Mouse (Mus musculus): ENCODE data around the gene Trim62. TPM values are rescaled to one million over a fixed set of nuclear protein-coding genes. Genes with fewer than 3 reads are reported as not detected.

The Trim62 gene
- polyA plus RNA-seq, 1 experiment: 0.53 TPM

DNA sequence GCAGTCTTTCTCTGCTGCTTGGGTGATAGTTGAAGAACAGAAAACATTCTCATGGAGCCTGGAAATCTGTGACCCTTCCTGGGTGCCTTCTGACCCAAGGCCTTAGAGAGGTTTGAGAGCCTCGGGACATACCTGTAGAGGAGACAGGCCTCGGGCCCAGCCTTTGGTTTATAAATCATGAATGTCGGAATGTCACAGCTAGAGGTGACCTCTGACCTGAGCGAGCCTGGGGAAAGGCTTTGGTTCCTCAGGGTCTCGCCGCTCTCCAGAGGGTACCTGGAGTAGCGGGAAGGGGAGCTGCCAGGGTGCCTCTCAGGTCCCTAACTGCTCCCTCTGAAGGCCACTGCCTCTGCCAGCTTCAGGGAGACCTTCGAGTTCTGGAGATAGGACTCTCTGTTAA, 21.9 kb downstream of the Trim62 start:
- peaks cover 7% of the 10 kb centered on the region; the same call in 1 of the 2 replicates for H3K4me1 ChIP-seq
- no peak overlapping the region for H3K4me3 ChIP-seq (replicated peaks)
- no peaks in the 10 kb centered on the region for H3K36me3 ChIP-seq (replicated peaks; ENCODE audit: low read length)
- peaks cover 60% of the 10 kb centered on the region for H3K27me3 ChIP-seq (replicated peaks)
- H3K9me3 ChIP-seq: no peaks in the 10 kb centered on the region
- TF ChIP-seq GATA1 (IDR thresholded peaks at IDR 0.05; ENCODE audit: borderline replicate concordance, low read length) (no peak), FLI1 (IDR thresholded peaks at IDR 0.05; ENCODE audit: low read length) (no peak)

DNA sequence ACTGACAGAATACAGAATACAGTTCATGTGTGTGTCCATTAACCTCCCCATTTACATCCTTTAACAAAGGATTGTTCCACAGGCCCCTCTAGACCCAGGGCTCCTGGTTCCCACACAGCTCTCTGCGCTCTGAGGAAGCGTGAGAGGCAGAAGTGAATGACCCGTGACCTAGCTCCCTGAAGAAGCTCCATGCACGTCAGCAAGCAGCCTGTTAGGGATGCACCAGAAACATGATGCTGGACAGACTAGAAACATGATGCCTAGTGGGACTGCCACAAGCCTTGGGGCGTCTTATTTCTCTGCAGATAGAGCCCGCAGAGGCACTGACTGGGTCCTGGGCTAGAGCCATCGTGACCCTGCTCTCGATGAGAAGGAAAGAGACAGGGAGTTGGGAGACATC, 23.4 kb downstream of the Trim62 start:
- Histone ChIP-seq H3K4me1 (peaks cover 7% of the 10 kb centered on the region; the same call in 1 of the 2 replicates), H3K4me3 (replicated peaks) (no peak overlapping the region), H3K9me3 (no peaks in the 10 kb centered on the region), H3K27me3 (replicated peaks) (peaks cover 67% of the 10 kb centered on the region), H3K36me3 (replicated peaks; ENCODE audit: low read length) (no peaks in the 10 kb centered on the region)
- TF ChIP-seq FLI1 (IDR thresholded peaks at IDR 0.05; ENCODE audit: low read length) (no peak), GATA1 (IDR thresholded peaks at IDR 0.05; ENCODE audit: borderline replicate concordance, low read length) (no peak)

DNA sequence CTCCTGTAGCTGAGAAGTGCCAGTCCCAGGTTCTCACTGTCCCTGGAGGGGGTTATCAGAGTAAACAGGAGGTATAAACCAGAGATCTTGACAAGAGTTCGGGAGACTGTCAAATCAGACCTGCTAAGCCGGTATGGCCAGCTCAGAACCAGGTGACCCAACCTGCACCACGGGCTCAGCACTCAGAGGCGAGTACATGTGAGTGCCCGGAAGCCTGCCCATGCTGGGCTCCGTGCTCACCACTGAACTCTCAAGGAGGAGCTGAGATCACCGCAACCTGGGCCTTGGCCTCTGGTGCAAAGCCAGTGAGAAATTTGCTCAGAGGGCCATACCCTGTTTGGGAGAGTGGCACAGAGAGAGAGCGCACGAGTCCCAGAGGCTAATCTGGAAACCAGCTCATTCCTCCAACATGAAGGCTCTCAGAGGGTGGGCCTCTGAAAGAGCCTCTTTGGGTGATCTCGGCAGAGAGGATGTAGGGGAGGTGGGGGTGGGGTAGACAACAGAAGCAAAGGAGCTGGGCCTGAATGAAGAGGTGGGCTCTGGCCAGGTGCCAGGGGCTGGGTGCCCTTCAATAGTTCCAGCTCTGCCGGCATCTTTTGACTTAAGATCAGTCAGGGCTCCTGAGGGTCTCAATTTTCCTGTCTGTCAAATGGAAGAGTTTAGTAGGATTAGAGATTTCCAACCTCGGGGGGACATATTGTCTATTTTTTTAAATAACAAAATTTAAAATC, 24.0 kb downstream of the Trim62 start:
- TF ChIP-seq FLI1 (IDR thresholded peaks at IDR 0.05; ENCODE audit: low read length): no peak
- Histone ChIP-seq H3K4me3 (replicated peaks) (no peak overlapping the region), H3K4me1 (peaks cover 7% of the 10 kb centered on the region; the same call in 1 of the 2 replicates), H3K36me3 (replicated peaks; ENCODE audit: low read length) (no peaks in the 10 kb centered on the region), H3K9me3 (no peaks in the 10 kb centered on the region), H3K27me3 (replicated peaks) (peaks cover 69% of the 10 kb centered on the region)

DNA sequence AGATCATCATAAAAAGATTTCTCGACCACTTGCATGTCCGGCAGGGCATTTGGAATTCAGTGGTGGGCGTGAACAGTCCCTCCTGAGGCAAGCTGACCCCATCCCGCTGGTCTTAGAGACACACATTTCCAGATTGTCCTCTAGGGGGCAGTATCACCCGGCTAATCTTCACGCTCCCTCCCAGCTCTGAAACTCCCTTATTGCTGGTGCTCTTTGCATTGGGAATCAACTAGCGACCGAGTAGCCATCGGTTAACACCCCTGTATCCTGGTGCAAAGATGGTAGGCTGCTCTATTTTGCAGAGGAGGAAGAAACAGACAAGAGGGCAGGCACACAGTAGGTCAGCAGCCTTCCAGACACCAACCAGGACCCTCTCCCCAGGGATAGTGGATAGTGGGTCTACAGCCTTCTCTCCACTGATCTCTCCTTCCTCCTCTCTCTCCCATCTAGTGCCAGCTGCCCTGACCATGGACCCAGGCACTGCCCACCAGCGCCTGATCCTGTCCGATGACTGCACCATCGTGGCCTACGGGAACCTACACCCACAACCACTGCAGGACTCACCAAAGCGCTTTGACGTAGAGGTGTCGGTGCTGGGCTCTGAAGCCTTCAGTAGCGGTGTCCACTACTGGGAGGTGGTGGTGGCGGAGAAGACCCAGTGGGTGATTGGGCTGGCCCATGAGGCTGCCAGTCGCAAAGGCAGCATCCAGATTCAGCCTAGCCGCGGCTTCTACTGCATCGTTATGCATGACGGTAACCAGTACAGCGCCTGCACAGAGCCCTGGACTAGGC, 25.4 kb downstream of the Trim62 start:
- Histone ChIP-seq H3K9me3 (no peaks in the 10 kb centered on the region), H3K36me3 (replicated peaks; ENCODE audit: low read length) (no peaks in the 10 kb centered on the region), H3K4me1 (peaks cover 7% of the 10 kb centered on the region; the same call in 1 of the 2 replicates), H3K27me3 (replicated peaks) (peaks cover 60% of the 10 kb centered on the region), H3K4me3 (replicated peaks) (no peak overlapping the region)
- TF ChIP-seq FLI1 (IDR thresholded peaks at IDR 0.05; ENCODE audit: low read length): no peak
- no peak for TF ChIP-seq GATA1 (IDR thresholded peaks at IDR 0.05; ENCODE audit: borderline replicate concordance, low read length)

DNA sequence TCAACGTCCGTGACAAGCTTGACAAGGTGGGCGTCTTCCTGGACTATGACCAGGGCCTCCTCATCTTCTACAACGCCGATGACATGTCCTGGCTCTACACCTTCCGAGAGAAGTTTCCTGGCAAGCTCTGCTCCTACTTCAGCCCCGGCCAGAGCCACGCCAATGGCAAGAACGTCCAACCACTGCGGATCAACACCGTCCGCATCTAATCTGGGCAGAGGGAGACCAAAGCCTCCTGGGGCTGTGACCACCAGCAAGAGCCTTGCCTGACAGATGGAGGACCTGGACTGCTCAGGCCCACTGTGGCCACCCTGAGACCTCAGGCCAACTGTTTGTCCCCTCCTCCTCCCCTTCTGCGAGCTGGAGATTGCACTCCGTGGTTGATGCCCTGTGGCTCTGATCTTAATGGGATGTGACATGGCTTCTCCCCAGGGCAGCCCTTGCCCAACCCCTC, 26.0 kb downstream of the Trim62 start:
- Histone ChIP-seq H3K27me3 (replicated peaks) (peaks cover 54% of the 10 kb centered on the region), H3K4me3 (replicated peaks) (no peak overlapping the region), H3K36me3 (replicated peaks; ENCODE audit: low read length) (no peaks in the 10 kb centered on the region), H3K9me3 (no peaks in the 10 kb centered on the region), H3K4me1 (peaks cover 7% of the 10 kb centered on the region; the same call in 1 of the 2 replicates)
- TF ChIP-seq FLI1 (IDR thresholded peaks at IDR 0.05; ENCODE audit: low read length): no peak
- no peak for TF ChIP-seq GATA1 (IDR thresholded peaks at IDR 0.05; ENCODE audit: borderline replicate concordance, low read length)

DNA sequence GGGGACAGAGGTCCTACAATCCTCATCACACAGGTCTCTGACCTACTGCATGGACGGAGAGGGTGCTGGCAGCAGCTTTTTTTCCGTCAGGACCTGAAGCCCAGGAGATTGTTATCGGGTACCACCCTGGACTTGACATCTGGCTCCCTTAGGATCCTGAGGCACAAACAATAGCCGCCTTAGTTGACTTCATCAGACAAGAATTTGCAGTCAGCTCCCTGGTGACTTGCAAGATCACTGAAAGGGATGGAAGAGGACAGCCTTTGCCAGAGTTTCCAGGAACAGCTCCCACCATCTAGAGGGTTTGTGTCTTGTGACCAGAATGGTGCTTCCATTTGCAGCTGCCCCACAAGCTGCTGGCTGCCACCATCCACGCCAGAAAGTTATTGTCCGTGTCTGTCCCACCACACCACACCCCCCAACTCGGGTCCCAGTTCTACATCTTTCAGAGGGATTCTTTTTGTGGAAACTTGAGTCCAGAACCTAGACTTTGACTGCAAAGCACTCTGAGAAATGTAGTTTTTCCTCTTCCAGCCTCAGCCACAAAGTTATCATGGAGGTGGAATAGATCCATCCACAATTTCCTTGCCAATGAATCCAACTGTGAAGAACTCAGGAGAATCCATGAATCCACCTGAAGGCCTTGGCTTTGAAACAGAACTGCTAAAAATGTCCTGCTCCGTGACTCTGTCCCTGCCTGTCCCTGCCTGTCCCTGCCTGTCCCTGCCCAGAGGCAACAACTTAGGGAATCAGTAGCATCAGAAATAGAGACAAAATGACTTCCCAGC, 27.1 kb downstream of the Trim62 start:
- H3K4me1 ChIP-seq: peaks cover 7% of the 10 kb centered on the region; the same call in 1 of the 2 replicates
- H3K27me3 ChIP-seq (replicated peaks): peaks cover 52% of the 10 kb centered on the region
- H3K36me3 ChIP-seq (replicated peaks; ENCODE audit: low read length): no peaks in the 10 kb centered on the region
- no peaks in the 10 kb centered on the region for H3K9me3 ChIP-seq
- no peak overlapping the region for H3K4me3 ChIP-seq (replicated peaks)
- TF ChIP-seq GATA1 (IDR thresholded peaks at IDR 0.05; ENCODE audit: borderline replicate concordance, low read length) (no peak), FLI1 (IDR thresholded peaks at IDR 0.05; ENCODE audit: low read length) (no peak)

DNA sequence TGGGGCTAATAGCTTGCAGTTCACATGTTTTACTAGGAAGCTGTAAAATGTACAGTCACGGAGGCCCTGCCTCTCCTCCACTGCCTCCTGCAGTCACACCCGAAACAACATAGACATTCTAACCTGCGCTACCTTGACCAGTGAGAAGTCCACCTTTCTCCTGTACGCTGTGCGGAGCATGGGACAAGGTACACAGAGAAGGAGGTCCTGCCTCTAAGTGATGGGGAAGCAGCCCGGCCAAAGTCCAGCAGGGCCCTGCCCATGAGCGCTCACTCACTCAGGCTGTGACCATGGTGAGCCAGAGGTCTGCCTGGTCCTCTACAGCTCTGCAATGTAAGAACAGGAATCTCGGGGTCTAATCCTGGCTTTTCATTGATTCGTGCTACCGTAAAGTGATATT, 28.7 kb downstream of the Trim62 start:
- TF ChIP-seq FLI1 (IDR thresholded peaks at IDR 0.05; ENCODE audit: low read length) (no peak), GATA1 (IDR thresholded peaks at IDR 0.05; ENCODE audit: borderline replicate concordance, low read length) (no peak)
- Histone ChIP-seq H3K9me3 (no peaks in the 10 kb centered on the region), H3K36me3 (replicated peaks; ENCODE audit: low read length) (no peaks in the 10 kb centered on the region), H3K4me1 (peaks cover 7% of the 10 kb centered on the region; the same call in 1 of the 2 replicates), H3K27me3 (replicated peaks) (peaks cover 49% of the 10 kb centered on the region), H3K4me3 (replicated peaks) (no peak overlapping the region)

DNA sequence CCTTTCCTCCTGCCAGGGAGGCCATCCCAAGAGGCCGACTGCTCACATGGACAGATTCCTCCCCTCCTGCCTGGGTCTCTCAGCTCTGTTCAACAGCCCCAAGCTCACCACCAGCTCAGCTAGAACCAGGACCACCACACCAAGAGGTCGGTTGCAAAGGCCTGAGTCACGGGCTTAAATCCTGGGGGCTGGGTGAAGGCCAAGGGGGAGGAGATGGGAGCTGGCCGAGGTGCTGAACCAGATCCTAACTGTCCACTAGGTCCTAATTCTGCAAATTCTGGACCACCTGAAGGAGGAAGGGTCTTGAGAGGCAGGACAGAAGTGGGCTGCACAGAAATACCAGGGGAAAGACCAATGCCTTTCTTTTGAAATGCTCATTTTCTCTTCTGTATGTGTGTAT, 30.4 kb downstream of the Trim62 start:
- H3K9me3 ChIP-seq: no peaks in the 10 kb centered on the region
- no peaks in the 10 kb centered on the region for H3K36me3 ChIP-seq (replicated peaks; ENCODE audit: low read length)
- no peak overlapping the region for H3K4me3 ChIP-seq (replicated peaks)
- peaks cover 44% of the 10 kb centered on the region for H3K27me3 ChIP-seq (replicated peaks)
- peaks cover 3% of the 10 kb centered on the region; the same call in 1 of the 2 replicates for H3K4me1 ChIP-seq
- TF ChIP-seq FLI1 (IDR thresholded peaks at IDR 0.05; ENCODE audit: low read length) (no peak), GATA1 (IDR thresholded peaks at IDR 0.05; ENCODE audit: borderline replicate concordance, low read length) (no peak)

DNA sequence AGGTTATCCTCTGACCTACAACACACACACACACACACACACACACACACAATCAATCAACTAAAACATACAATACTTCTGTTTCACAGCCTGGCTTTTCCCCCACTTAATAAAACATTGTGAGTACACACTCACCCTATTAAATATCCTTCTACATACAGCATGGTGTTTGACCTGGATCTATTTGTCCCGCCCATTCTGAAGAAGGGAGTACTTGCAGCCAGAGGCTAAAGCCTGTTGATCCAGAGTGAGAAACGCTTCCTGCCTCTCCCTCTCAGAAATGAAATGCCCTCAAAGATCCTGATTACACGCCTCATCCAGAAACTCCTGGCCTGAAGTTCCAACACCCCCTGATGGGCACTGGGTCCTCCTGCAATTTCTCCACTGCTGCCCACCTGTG, 33.7 kb downstream of the Trim62 start:
- Histone ChIP-seq H3K36me3 (replicated peaks; ENCODE audit: low read length) (no peaks in the 10 kb centered on the region), H3K9me3 (no peaks in the 10 kb centered on the region), H3K4me1 (no peaks in the 10 kb centered on the region), H3K4me3 (replicated peaks) (no peak overlapping the region), H3K27me3 (replicated peaks) (peaks cover 35% of the 10 kb centered on the region)
- TF ChIP-seq FLI1 (IDR thresholded peaks at IDR 0.05; ENCODE audit: low read length) (no peak), GATA1 (IDR thresholded peaks at IDR 0.05; ENCODE audit: borderline replicate concordance, low read length) (no peak)
